Mouse (Mus musculus) embryonic fibroblast, embryonic 13.5 days (primary cell): ENCODE data around the gene Rxra.

Source experiments
- CTCF ChIP-seq: IDR thresholded peaks from 2 replicates; pipeline ENCODE4 v1.5.1; 2011; ENCODE audit warnings: mild to moderate bottlenecking, control low read depth, low read length, moderate library complexity, borderline replicate concordance; ENCODE audit not compliant: insufficient read depth
- POLR2A ChIP-seq: IDR thresholded peaks from 2 replicates; pipeline ENCODE4 v1.6.1; 2011; ENCODE audit warnings: low read depth, mild to moderate bottlenecking, control low read depth, low read length, moderate library complexity

DNA sequence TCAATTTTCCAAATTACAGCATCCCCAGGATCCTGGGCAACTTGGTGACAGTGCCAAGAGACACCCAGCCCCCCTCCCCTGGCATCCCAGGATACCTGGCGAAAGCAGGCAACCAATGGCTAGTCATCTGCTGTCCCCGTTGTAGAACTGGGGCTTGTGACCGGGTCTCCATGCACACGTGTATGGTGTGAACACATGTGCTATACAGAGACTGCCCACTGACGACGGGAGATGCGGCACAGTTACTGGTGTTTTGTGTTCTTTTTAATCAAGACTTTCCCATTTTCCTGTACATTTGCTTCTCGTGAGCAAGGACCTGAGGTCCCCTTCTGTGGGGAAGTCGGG lies 85.7 kb downstream of the Rxra start:
- TF ChIP-seq POLR2A (no peak), CTCF (no peak)
